Mouse (Mus musculus) limb, embryonic 13.5 days (tissue): ENCODE results near the gene Atp2a2. TPM values are rescaled to one million over a fixed set of nuclear protein-coding genes. Genes with fewer than 3 reads are reported as not detected.

ENCODE experiments used
- ATAC-seq: fragments of 200-750 bp; cut with Nextera tagmentation; 2 replicates; pipeline ENCODE4 v1.8.0; 2017; ENCODE audit warnings: low read depth, moderate number of reproducible peaks, moderate TSS enrichment; ENCODE audit not compliant: low FRiP score
- H3K27ac ChIP-seq: fragments of 300-500 bp; sonication (generic); 2 replicates; pipeline ENCODE4 v1.5.1; 2015; ENCODE audit warnings: inconsistent platforms, mild to moderate bottlenecking, moderate library complexity
- H3K27me3 ChIP-seq: fragments of 300-500 bp; sonication (generic); 2 replicates; pipeline ENCODE4 v1.6.1; 2015; ENCODE audit warnings: mild to moderate bottlenecking, inconsistent platforms
- H3K36me3 ChIP-seq: fragments of 300-500 bp; sonication (generic); 2 replicates; pipeline ENCODE4 v1.6.1; 2015; ENCODE audit warnings: inconsistent platforms, mild to moderate bottlenecking, moderate library complexity
- H3K4me1 ChIP-seq: fragments of 300-500 bp; sonication (generic); 2 replicates; pipeline ENCODE4 v1.6.1; 2015; ENCODE audit warnings: inconsistent platforms
- H3K4me2 ChIP-seq: fragments of 300-500 bp; sonication (generic); replicated peaks from 2 replicates; pipeline ENCODE4 v1.6.1; 2015; ENCODE audit warnings: inconsistent platforms, mild to moderate bottlenecking, moderate library complexity
- H3K4me3 ChIP-seq: fragments of 300-500 bp; sonication (generic); 2 replicates; pipeline ENCODE4 v1.5.1; 2015; ENCODE audit warnings: moderate library complexity, mild to moderate bottlenecking, inconsistent platforms
- H3K9ac ChIP-seq: fragments of 300-500 bp; sonication (generic); 2 replicates; pipeline ENCODE4 v1.6.1; 2015; ENCODE audit warnings: mild to moderate bottlenecking, inconsistent platforms
- H3K9me3 ChIP-seq: fragments of 300-500 bp; sonication (generic); 2 replicates; pipeline ENCODE4 v1.6.1; 2016; ENCODE audit warnings: inconsistent platforms
- WGBS: fragments of 180-500 bp; shearing (Covaris S2); methylation state at CpG from one replicate; pipeline ENCODE4 v1.1.7; 2015; 5-methylcytosine and 5-hydroxymethylcytosine counted together
- polyA plus RNA-seq: library from polyadenylated mRNA; unstranded; fragments of >200 nt; fragmentation: Nextera tagmentation; extraction: Ambion mirVana; gene quantifications from 2 replicates; pipeline ENCODE4 v1.2.1, GENCODE M21; 2015

Gene Atp2a2
- polyA plus RNA-seq, 1 experiment from 2014 or later: 27.0 TPM

GRCm38 (mm10) chr5:122455584-122455983 is 46.4 kb downstream of the Atp2a2 start:
- 97% methylated on average over 3 of the region's 3 CpGs for WGBS
- no peak for ATAC-seq
- Histone ChIP-seq H3K27me3 (no peaks in the 10 kb centered on the region), H3K4me3 (no peak overlapping the region), H3K9me3 (no peaks in the 10 kb centered on the region), H3K4me1 (no peaks in the 10 kb centered on the region), H3K27ac (no peak overlapping the region), H3K9ac (no peak overlapping the region), H3K36me3 (peaks cover 95% of the 10 kb centered on the region), H3K4me2 (no peak overlapping the region)

- H3K36me3 ChIP-seq: peaks cover 90% of the 10 kb centered on the region
- no peak overlapping the region for H3K27ac ChIP-seq
- H3K9me3 ChIP-seq: no peaks in the 10 kb centered on the region
- H3K4me2 ChIP-seq: no peak overlapping the region
- H3K4me1 ChIP-seq: no peaks in the 10 kb centered on the region
- no peaks in the 10 kb centered on the region for H3K27me3 ChIP-seq
- WGBS: 93% methylated on average over 3 of the region's 3 CpGs
- ATAC-seq: no peak
- no peak overlapping the region for H3K4me3 ChIP-seq
- no peak overlapping the region for H3K9ac ChIP-seq
These were observed 47.1 kb downstream of the Atp2a2 start for GRCm38 (mm10) chr5:122454883-122455282.

GRCm38 (mm10) chr5:122454442-122454841 is 47.6 kb downstream of the Atp2a2 start:
- Histone ChIP-seq H3K36me3 (peaks cover 90% of the 10 kb centered on the region), H3K27ac (no peak overlapping the region), H3K27me3 (no peaks in the 10 kb centered on the region), H3K4me3 (no peak overlapping the region), H3K9ac (no peak overlapping the region), H3K9me3 (no peaks in the 10 kb centered on the region), H3K4me1 (no peaks in the 10 kb centered on the region), H3K4me2 (no peak overlapping the region)
- no peak for ATAC-seq
- WGBS: 93% methylated on average over 4 of the region's 4 CpGs

GRCm38 (mm10) chr5:122453188-122453587 is 48.8 kb downstream of the Atp2a2 start:
- Histone ChIP-seq H3K27me3 (no peaks in the 10 kb centered on the region), H3K4me1 (no peaks in the 10 kb centered on the region), H3K9ac (no peak overlapping the region), H3K4me3 (no peak overlapping the region), H3K4me2 (no peak overlapping the region), H3K9me3 (no peaks in the 10 kb centered on the region), H3K36me3 (peaks cover 89% of the 10 kb centered on the region), H3K27ac (no peak overlapping the region)
- ATAC-seq: no peak
- WGBS: 76% methylated on average over 6 of the region's 6 CpGs

GRCm38 (mm10) chr5:122452194-122452593 is 49.8 kb downstream of the Atp2a2 start:
- no peaks in the 10 kb centered on the region for H3K27me3 ChIP-seq
- ATAC-seq: no peak
- no peaks in the 10 kb centered on the region for H3K9me3 ChIP-seq
- no peak overlapping the region for H3K4me2 ChIP-seq
- no peak overlapping the region for H3K9ac ChIP-seq
- H3K4me1 ChIP-seq: no peaks in the 10 kb centered on the region
- H3K36me3 ChIP-seq: peaks cover 81% of the 10 kb centered on the region
- H3K27ac ChIP-seq: no peak overlapping the region; the same call in 1 of the 2 replicates
- no peak overlapping the region for H3K4me3 ChIP-seq
- WGBS: 83% methylated on average over 7 of the region's 7 CpGs

GRCm38 (mm10) chr5:122451324-122451723 is 50.7 kb downstream of the Atp2a2 start:
- WGBS: 89% methylated on average over 5 of the region's 5 CpGs
- H3K27me3 ChIP-seq: no peaks in the 10 kb centered on the region
- no peak overlapping the region for H3K4me3 ChIP-seq
- H3K9ac ChIP-seq: no peak overlapping the region
- H3K27ac ChIP-seq: no peak overlapping the region
- H3K4me1 ChIP-seq: no peaks in the 10 kb centered on the region
- H3K36me3 ChIP-seq: peaks cover 82% of the 10 kb centered on the region
- H3K9me3 ChIP-seq: no peaks in the 10 kb centered on the region
- H3K4me2 ChIP-seq: no peak overlapping the region
- no peak for ATAC-seq

- Histone ChIP-seq H3K27me3 (no peaks in the 10 kb centered on the region), H3K4me1 (no peaks in the 10 kb centered on the region), H3K9ac (no peak overlapping the region), H3K4me3 (no peak overlapping the region), H3K9me3 (no peaks in the 10 kb centered on the region), H3K4me2 (no peak overlapping the region), H3K36me3 (peaks cover 82% of the 10 kb centered on the region), H3K27ac (no peak overlapping the region)
- no peak for ATAC-seq
- WGBS: 76% methylated on average over 5 of the region's 5 CpGs
These were observed 51.1 kb downstream of the Atp2a2 start for GRCm38 (mm10) chr5:122450913-122451317.

- Histone ChIP-seq H3K4me1 (no peaks in the 10 kb centered on the region), H3K27ac (no peak overlapping the region), H3K36me3 (peaks cover 82% of the 10 kb centered on the region), H3K27me3 (no peaks in the 10 kb centered on the region), H3K4me2 (no peak overlapping the region), H3K9ac (no peak overlapping the region), H3K9me3 (no peaks in the 10 kb centered on the region), H3K4me3 (no peak overlapping the region)
- ATAC-seq: no peak
- WGBS: 77% methylated on average over 7 of the region's 7 CpGs
These were observed 52.1 kb downstream of the Atp2a2 start for GRCm38 (mm10) chr5:122449946-122450345.

GRCm38 (mm10) chr5:122448869-122449268 is 53.2 kb downstream of the Atp2a2 start:
- 80% methylated on average over 5 of the region's 5 CpGs for WGBS
- Histone ChIP-seq H3K9ac (no peak overlapping the region), H3K9me3 (no peaks in the 10 kb centered on the region), H3K4me1 (no peaks in the 10 kb centered on the region), H3K4me3 (no peak overlapping the region), H3K4me2 (no peak overlapping the region), H3K36me3 (peaks cover 82% of the 10 kb centered on the region), H3K27ac (no peak overlapping the region), H3K27me3 (no peaks in the 10 kb centered on the region)
- no peak for ATAC-seq

GRCm38 (mm10) chr5:122447857-122448256 is 54.2 kb downstream of the Atp2a2 start:
- peaks cover 82% of the 10 kb centered on the region for H3K36me3 ChIP-seq
- no peaks in the 10 kb centered on the region for H3K4me1 ChIP-seq
- no peak overlapping the region for H3K27ac ChIP-seq
- no peaks in the 10 kb centered on the region for H3K27me3 ChIP-seq
- whole genome bisulfite sequencing: 85% methylated on average over 8 of the region's 8 CpGs
- H3K4me3 ChIP-seq: no peak overlapping the region
- H3K9me3 ChIP-seq: no peaks in the 10 kb centered on the region
- no peak overlapping the region for H3K9ac ChIP-seq
- ATAC-seq: no peak
- H3K4me2 ChIP-seq: no peak overlapping the region

GRCm38 (mm10) chr5:122445051-122445610 is 56.9 kb downstream of the Atp2a2 start:
- Histone ChIP-seq H3K27ac (no peak overlapping the region), H3K4me2 (no peak overlapping the region), H3K4me3 (no peak overlapping the region), H3K27me3 (no peaks in the 10 kb centered on the region), H3K9me3 (no peaks in the 10 kb centered on the region), H3K9ac (no peak overlapping the region), H3K36me3 (peaks cover 90% of the 10 kb centered on the region), H3K4me1 (no peaks in the 10 kb centered on the region)
- 91% methylated on average over 11 of the region's 11 CpGs for WGBS
- no peak for ATAC-seq

GRCm38 (mm10) chr5:122444492-122444891 is 57.5 kb downstream of the Atp2a2 start:
- Histone ChIP-seq H3K4me3 (no peak overlapping the region), H3K9me3 (no peaks in the 10 kb centered on the region), H3K27me3 (no peaks in the 10 kb centered on the region), H3K4me2 (no peak overlapping the region), H3K4me1 (no peaks in the 10 kb centered on the region), H3K27ac (no peak overlapping the region), H3K36me3 (peaks cover 91% of the 10 kb centered on the region), H3K9ac (no peak overlapping the region)
- WGBS: 92% methylated on average over 10 of the region's 10 CpGs
- no peak for ATAC-seq

- Histone ChIP-seq H3K27me3 (no peaks in the 10 kb centered on the region), H3K36me3 (peaks cover 100% of the 10 kb centered on the region), H3K4me2 (no peak overlapping the region), H3K9ac (no peak overlapping the region), H3K9me3 (no peaks in the 10 kb centered on the region), H3K4me1 (no peaks in the 10 kb centered on the region), H3K4me3 (no peak overlapping the region), H3K27ac (no peak overlapping the region)
- 94% methylated on average over 12 of the region's 12 CpGs for WGBS
- no peak for ATAC-seq
These were observed 61.9 kb downstream of the Atp2a2 start for GRCm38 (mm10) chr5:122440095-122440630.
